Mouse (Mus musculus): ENCODE data around the gene Sarm1. TPM values are rescaled to one million over a fixed set of nuclear protein-coding genes. Genes with fewer than 3 reads are reported as not detected.
A peak's percentile ranks its signal among the peaks of the same experiment; 100 is the strongest.

Sarm1 gene
- polyA plus RNA-seq, 1 experiment from 2014 or later, result 45.0 TPM

DNA sequence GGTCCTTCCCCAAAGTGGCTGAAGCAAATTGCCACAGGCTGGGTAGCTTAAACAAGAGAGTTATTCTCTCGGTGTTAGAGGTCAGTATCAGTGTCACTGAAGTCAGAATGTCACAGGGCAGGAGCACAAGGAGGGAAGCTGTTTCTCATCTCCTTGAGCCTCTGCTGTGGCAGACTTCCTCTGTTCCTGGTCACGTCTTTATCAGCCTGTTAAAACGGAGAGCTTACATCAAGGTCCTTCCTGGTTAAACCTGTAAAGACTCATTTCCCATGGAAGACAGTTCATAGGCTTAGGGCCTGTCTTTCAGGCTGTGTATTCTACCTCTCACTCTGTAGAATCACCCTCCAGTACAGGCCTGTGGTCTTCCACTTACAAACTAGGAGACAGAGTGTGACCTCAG, 29.6 kb downstream of the Sarm1 start:
- no peaks in the 10 kb centered on the region for H3K27me3 ChIP-seq
- no peak overlapping the region for H3K9ac ChIP-seq
- no peak overlapping the region for H3K4me3 ChIP-seq
- no peak for ATAC-seq (ENCODE audit: low FRiP score)
- peaks cover 26% of the 10 kb centered on the region for H3K36me3 ChIP-seq
- no peak overlapping the region for H3K27ac ChIP-seq
- 69% methylated on average over 3 of the region's 3 CpGs for WGBS
- no peak overlapping the region for H3K4me2 ChIP-seq
- H3K9me3 ChIP-seq, result no peaks in the 10 kb centered on the region
- H3K4me1 ChIP-seq (replicated peaks), result peaks cover 16% of the 10 kb centered on the region

DNA sequence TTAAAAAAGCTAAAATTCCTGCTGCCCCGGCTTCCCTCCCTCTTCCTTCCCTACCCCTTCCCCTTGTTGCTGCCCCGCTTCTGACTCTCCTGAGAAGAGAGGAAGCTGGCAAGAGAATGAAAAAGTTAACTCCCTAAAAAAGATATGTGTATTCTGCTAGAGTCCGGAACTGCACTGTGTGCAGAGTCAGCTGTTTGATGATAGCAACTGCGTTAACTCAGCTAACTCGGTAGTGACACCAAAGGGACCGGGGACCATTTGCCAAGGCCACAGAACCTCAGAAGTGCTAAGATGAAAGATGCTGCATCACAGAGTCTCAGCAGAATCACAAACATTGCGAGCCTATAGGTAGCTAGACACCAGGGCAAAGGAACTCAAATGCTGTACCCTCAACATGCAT, 30.0 kb downstream of the Sarm1 start:
- Histone ChIP-seq H3K36me3 (peaks cover 22% of the 10 kb centered on the region), H3K9ac (no peak overlapping the region), H3K4me2 (no peak overlapping the region), H3K27me3 (no peaks in the 10 kb centered on the region), H3K4me3 (no peak overlapping the region), H3K9me3 (no peaks in the 10 kb centered on the region), H3K27ac (no peak overlapping the region), H3K4me1 (replicated peaks) (peaks cover 16% of the 10 kb centered on the region)
- 91% methylated on average over 7 of the region's 7 CpGs for WGBS
- no peak for ATAC-seq (ENCODE audit: low FRiP score)

DNA sequence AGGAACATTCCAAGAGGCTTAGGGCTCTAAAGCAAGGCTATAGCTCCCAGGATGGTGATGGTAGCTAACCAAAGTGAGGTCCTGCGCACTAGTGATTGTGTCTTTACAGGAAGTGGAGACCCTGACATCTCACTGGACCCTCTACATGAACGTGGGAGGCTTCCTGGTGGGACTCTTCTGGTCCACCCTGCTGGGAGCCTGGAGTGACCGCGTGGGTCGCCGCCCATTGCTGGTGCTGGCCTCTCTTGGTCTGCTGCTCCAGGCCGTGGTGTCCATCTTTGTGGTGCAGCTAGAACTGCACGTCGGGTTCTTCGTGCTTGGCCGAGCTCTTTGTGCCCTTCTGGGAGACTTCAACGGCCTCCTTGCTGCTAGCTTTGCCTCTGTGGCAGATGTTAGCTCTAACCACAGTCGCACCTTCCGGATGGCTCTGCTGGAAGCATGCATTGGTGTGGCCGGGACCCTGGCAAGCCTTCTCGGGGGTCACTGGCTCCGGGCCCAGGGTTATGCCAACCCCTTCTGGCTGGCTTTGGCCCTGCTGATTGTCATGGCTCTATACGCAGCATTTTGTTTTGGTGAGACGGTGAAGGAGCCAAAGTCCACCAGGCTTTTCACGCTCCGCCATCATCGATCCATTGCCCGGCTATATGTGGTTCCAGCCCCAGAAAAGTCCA, 31.2 kb downstream of the Sarm1 start:
- Histone ChIP-seq H3K4me2 (peak overlapping the region; percentile 63), H3K27me3 (no peaks in the 10 kb centered on the region), H3K9me3 (no peaks in the 10 kb centered on the region), H3K27ac (peak overlapping the region; percentile 87), H3K36me3 (peaks cover 10% of the 10 kb centered on the region), H3K9ac (peak overlapping the region; percentile 77), H3K4me3 (peak overlapping the region; percentile 56), H3K4me1 (replicated peaks) (peaks cover 16% of the 10 kb centered on the region)
- ATAC-seq (ENCODE audit: low FRiP score), result peak; percentile 39; the same call in 1 of the 2 replicates
- WGBS, result 54% methylated on average over 23 of the region's 23 CpGs

DNA sequence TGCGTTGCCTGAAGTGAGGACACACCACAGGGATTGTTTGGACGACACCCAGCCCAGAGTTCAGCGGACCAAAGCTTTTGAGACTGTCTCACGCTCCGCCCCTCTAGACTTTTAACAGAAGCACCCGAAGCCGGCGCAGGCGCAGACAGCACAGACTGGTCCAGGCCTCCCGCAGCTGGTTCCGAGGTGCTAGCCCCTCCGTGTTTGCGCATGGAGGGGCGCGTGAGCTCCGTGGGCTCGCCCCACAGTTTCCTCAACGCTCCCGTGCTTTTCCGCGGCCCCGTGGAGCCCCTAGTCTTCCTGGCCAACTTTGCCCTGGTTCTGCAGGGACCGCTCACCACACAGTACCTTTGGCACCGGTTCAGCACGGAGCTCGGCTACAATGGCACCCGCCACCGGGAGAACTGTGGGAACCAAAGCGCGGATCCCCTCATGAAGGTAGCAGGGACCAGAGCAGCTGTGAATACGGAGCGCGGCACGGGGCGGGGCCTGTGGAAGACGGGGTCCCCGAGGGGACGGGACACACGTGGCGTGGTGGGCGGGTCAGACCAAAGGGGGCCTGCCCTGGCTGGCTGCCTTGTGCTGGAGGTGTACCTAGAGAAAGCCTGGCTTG, 31.9 kb downstream of the Sarm1 start, which contains the start of gene Slc46a1:
Gene Slc46a1 (plus strand): TSS at position 130 of the 613 bp plus-strand sequence.
- 0% methylated on average over 41 of the region's 41 CpGs for WGBS
- ATAC-seq (ENCODE audit: low FRiP score), result peak; percentile 95
- Histone ChIP-seq H3K27me3 (no peaks in the 10 kb centered on the region), H3K4me2 (peak within 1 kb of the TSS; percentile 63), H3K4me3 (peak within 1 kb of the TSS; percentile 56), H3K4me1 (replicated peaks) (peaks cover 16% of the 10 kb centered on the region), H3K9ac (peak within 1 kb of the TSS; percentile 77), H3K9me3 (no peaks in the 10 kb centered on the region), H3K27ac (peak within 1 kb of the TSS; percentile 87), H3K36me3 (peaks cover 5% of the 10 kb centered on the region)

DNA sequence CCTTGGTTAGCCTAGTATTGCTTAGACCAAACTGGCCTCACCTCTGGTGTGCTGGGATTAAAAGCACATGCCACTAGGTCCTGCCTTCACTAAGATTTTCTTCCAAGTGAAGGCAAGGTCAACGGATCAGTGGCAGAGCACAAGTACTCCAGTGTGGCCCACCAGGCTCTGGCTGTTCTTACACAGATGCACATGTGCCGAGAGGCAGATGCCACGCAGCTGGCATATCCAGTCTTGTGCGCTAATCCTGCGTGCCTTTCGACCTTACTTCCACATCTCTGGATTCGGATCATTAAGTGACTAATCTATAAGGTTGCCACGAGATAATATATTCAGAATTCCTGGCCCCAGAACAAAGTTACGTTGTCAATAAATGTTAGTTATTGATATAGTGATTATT, 32.4 kb downstream of the Sarm1 start:
- peak overlapping the region; percentile 63 for H3K4me2 ChIP-seq
- ATAC-seq (ENCODE audit: low FRiP score), result no peak
- peak overlapping the region; percentile 56 for H3K4me3 ChIP-seq
- H3K9me3 ChIP-seq, result no peaks in the 10 kb centered on the region
- peak overlapping the region; percentile 77; the same call in 1 of the 2 replicates for H3K9ac ChIP-seq
- no peaks in the 10 kb centered on the region for H3K27me3 ChIP-seq
- peaks cover 16% of the 10 kb centered on the region for H3K4me1 ChIP-seq (replicated peaks)
- H3K36me3 ChIP-seq, result no peaks in the 10 kb centered on the region
- 27% methylated on average over 9 of the region's 9 CpGs for WGBS
- H3K27ac ChIP-seq, result peak overlapping the region; percentile 87

DNA sequence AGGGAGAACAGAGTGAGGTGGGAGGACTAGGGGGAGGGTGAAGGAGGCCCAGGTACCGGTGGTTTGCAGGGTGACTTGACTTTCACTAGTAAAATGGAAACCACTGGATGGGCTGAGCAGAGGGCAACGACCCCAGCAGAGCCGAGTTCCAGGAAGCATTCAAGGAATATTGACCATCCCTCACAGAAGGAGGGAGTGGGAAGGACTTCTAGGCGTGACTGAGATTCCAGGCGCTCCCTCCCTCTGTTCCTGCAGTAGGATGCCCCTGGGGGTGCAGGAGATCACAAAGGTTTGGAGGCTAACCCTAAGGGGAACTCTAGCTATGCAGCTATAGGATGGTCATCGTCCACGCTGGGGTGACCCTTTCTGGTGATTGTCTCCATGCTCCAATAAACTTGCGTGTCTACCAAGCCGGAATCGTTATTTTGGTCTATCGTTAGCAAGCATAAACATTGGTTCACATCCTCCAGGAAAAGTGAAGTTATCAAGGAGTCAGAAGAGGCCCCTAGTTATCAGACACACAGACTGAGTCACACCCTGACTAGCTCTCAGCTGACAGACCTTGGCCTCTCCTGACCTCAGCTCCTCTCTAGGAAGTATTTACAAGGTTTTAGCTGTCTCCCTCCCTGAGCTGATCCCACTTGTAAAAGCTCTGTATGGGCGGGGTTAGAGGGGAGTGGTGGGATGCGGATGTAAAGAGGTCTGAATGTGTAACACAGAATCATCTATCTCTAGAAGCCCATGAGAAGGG, 34.1 kb downstream of the Sarm1 start:
- Histone ChIP-seq H3K9me3 (no peaks in the 10 kb centered on the region), H3K9ac (no peak overlapping the region), H3K4me2 (no peak overlapping the region), H3K27ac (no peak overlapping the region), H3K4me3 (no peak overlapping the region), H3K27me3 (no peaks in the 10 kb centered on the region), H3K36me3 (no peaks in the 10 kb centered on the region), H3K4me1 (replicated peaks) (peaks cover 16% of the 10 kb centered on the region)
- 69% methylated on average over 13 of the region's 13 CpGs for WGBS
- ATAC-seq (ENCODE audit: low FRiP score), result no peak

DNA sequence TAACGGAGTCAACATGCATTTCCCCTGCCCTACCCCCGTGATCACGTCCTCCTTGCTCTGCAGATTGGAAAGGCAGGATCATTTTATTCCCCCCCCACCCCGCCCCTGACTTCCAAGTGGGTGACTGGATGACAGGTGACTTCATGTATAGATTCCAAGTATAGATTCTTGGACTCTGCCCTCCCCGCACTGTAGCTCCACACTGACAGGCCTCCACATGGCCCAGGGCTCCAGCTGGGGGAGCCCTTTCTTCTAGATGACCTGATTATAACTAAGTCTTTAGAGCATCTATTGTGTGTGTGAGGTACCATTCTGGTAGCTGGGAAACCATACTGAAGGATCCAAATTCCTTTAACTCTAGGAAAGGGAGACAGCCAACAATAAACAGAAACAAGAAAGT, 34.9 kb downstream of the Sarm1 start:
- H3K27ac ChIP-seq, result no peak overlapping the region
- 81% methylated on average over 5 of the region's 5 CpGs for WGBS
- no peak overlapping the region for H3K4me2 ChIP-seq
- H3K9me3 ChIP-seq, result no peaks in the 10 kb centered on the region
- H3K4me3 ChIP-seq, result no peak overlapping the region
- H3K9ac ChIP-seq, result no peak overlapping the region
- H3K4me1 ChIP-seq (replicated peaks), result peaks cover 16% of the 10 kb centered on the region
- ATAC-seq (ENCODE audit: low FRiP score), result no peak
- no peaks in the 10 kb centered on the region for H3K36me3 ChIP-seq
- no peaks in the 10 kb centered on the region for H3K27me3 ChIP-seq

DNA sequence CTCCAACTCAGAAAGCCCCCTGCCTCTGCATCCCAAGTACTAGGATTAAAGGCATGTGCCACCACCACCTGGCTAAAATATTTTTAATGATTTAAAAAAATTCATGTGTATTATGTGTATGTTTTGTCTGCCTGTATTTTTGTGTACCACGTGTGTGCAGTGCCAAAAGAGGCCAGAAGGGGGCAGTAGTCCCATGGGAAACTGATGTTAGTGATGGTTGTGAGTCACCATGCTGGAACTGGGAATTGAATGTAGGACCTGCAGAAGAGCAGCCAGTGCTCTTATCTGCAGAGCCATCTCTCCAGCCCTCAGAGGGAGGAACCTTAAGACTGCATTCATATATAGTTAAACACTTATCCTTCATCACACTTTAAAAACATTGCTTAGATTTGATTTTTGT, 35.7 kb downstream of the Sarm1 start:
- Histone ChIP-seq H3K9me3 (no peaks in the 10 kb centered on the region), H3K4me2 (no peak overlapping the region), H3K4me1 (replicated peaks) (peaks cover 15% of the 10 kb centered on the region), H3K4me3 (no peak overlapping the region), H3K36me3 (no peaks in the 10 kb centered on the region), H3K27me3 (no peaks in the 10 kb centered on the region), H3K27ac (no peak overlapping the region), H3K9ac (no peak overlapping the region)
- WGBS, result 58% methylated on average over 1 of the region's 1 CpGs
- no peak for ATAC-seq (ENCODE audit: low FRiP score)

DNA sequence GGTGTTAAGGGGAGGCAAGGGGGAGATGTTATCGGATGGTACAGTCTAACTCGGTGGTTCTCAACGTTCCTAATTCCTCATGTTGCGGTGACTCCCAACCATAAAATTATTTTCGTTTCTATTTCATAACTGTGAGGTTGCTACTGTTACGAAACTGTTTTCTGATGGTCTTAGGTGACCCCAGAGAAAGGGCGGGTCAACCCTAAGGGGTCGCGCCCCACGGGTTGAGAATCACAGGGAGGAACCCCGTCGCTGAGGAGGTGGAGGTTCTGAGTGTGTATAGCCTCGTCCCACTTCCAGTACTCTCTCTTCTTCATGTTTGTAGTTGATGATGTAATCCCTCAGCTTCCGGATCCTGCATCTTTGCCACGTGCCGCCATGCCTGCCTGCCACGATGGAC, 38.8 kb downstream of the Sarm1 start:
- no peaks in the 10 kb centered on the region for H3K36me3 ChIP-seq
- WGBS, result 89% methylated on average over 17 of the region's 17 CpGs
- ATAC-seq (ENCODE audit: low FRiP score), result no peak

DNA sequence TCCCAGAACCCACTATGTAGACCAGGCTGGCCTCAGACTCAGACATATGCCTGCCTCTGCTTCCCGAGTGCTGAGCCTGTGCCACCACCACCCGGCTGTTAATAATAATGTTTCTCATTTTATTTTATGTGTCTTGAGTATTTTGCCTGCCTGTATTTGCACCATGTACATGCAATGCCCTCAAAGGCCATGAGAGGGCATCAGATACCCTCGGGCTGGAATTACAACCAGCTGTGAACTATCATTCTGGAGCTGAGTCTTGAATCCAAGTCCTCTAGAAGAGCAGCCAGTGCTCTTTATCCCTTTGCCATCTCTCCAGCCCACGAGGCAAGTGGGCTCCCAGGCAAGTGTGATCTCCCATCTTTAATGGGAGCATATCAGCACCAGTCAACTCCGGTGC, 42.2 kb downstream of the Sarm1 start:
- Histone ChIP-seq H3K4me2 (no peak overlapping the region), H3K27ac (no peak overlapping the region), H3K4me1 (replicated peaks) (no peaks in the 10 kb centered on the region), H3K9me3 (no peaks in the 10 kb centered on the region), H3K36me3 (no peaks in the 10 kb centered on the region), H3K27me3 (0 out of 2 replicates have a peak, but pooled peaks cover 15% of the 10 kb centered on the region), H3K9ac (no peak overlapping the region), H3K4me3 (no peak overlapping the region)
- WGBS, result 49% methylated on average over 5 of the region's 5 CpGs
- no peak for ATAC-seq (ENCODE audit: low FRiP score)

More for the DNA sequence above, 38.8 kb downstream of the Sarm1 start:
- H3K27me3 ChIP-seq, result 0 out of 2 replicates have a peak, but pooled peaks cover 6% of the 10 kb centered on the region
- no peak overlapping the region for H3K4me3 ChIP-seq
- H3K9ac ChIP-seq, result no peak overlapping the region
- no peak overlapping the region for H3K4me2 ChIP-seq
- H3K27ac ChIP-seq, result no peak overlapping the region
- H3K9me3 ChIP-seq, result no peaks in the 10 kb centered on the region
- H3K4me1 ChIP-seq (replicated peaks), result no peaks in the 10 kb centered on the region

DNA sequence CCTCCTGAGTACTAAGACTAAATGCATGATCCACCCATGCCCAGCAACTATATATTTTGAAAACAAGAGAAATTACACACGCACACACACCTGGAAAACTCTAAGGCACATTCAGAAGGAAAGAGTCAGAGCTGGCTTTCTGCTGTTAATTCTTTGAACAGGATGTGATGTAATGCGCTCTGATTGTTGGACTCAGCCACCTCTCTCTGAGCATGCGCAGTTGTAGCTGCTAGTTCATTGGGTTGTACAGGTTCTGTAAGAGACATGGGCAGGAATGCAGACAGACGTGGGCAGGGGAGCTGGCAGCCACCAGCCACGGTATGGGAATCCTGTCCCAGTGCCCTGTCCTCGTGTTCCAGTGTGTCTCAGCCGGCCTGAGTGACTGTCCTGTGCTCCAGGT, 43.3 kb downstream of the Sarm1 start:
- Histone ChIP-seq H3K36me3 (no peaks in the 10 kb centered on the region), H3K9me3 (no peaks in the 10 kb centered on the region), H3K4me1 (replicated peaks) (no peaks in the 10 kb centered on the region), H3K27me3 (0 out of 2 replicates have a peak, but pooled peaks cover 17% of the 10 kb centered on the region), H3K4me2 (no peak overlapping the region), H3K4me3 (no peak overlapping the region), H3K27ac (no peak overlapping the region), H3K9ac (no peak overlapping the region)
- ATAC-seq (ENCODE audit: low FRiP score), result no peak
- 72% methylated on average over 7 of the region's 7 CpGs for WGBS

DNA sequence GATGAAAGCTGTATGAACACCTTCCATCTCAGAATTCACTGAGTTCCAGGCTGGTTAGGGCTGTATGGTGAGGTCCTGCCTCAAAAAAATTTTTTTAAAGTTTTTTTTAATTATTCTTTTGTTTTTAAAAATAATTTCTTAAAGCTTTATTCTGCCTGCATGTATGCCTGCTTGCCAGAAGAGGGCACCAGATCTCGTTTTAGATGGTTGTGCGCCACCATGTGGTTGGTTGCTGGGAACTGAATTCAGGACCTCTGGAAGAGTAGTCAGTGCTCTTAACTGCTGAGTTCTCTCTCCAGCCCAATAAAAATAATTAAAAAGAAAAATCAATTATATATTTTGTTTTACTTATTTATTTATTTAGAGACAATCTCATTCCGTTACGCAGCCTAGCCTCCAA, 43.9 kb downstream of the Sarm1 start:
- Histone ChIP-seq H3K4me2 (no peak overlapping the region), H3K9me3 (no peaks in the 10 kb centered on the region), H3K9ac (no peak overlapping the region), H3K27me3 (0 out of 2 replicates have a peak, but pooled peaks cover 17% of the 10 kb centered on the region), H3K36me3 (no peaks in the 10 kb centered on the region), H3K27ac (no peak overlapping the region), H3K4me1 (replicated peaks) (no peaks in the 10 kb centered on the region), H3K4me3 (no peak overlapping the region)
- no peak for ATAC-seq (ENCODE audit: low FRiP score)
- WGBS, result 16% methylated on average over 4 of the region's 4 CpGs
